Mouse (Mus musculus) neural tube, embryonic 13.5 days (tissue): ENCODE results near the gene Itgax. TPM values are rescaled to one million over a fixed set of nuclear protein-coding genes. Genes with fewer than 3 reads are reported as not detected.

Experiments used
- ATAC-seq: fragments of 200-750 bp; cut with Nextera tagmentation; 2 replicates; pipeline ENCODE4 v1.8.0; 2017; ENCODE audit warnings: low read depth, mild to moderate bottlenecking, moderate TSS enrichment, moderate library complexity
- H3K27ac ChIP-seq: fragments of 300-500 bp; sonication (generic); replicated peaks from 2 replicates; pipeline ENCODE4 v1.5.1; 2015; ENCODE audit warnings: moderate library complexity, mild to moderate bottlenecking, inconsistent platforms
- H3K27me3 ChIP-seq: fragments of 300-500 bp; sonication (generic); 2 replicates; pipeline ENCODE4 v1.6.1; 2015; ENCODE audit warnings: mild to moderate bottlenecking, inconsistent platforms
- H3K36me3 ChIP-seq: fragments of 300-500 bp; sonication (generic); 2 replicates; pipeline ENCODE4 v1.6.1; 2015; ENCODE audit warnings: mild to moderate bottlenecking, inconsistent platforms
- H3K4me1 ChIP-seq: fragments of 300-500 bp; sonication (generic); replicated peaks from 2 replicates; pipeline ENCODE4 v1.6.1; 2015; ENCODE audit warnings: inconsistent platforms
- H3K4me2 ChIP-seq: fragments of 300-500 bp; sonication (generic); 2 replicates; pipeline ENCODE4 v1.6.1; 2015; ENCODE audit warnings: inconsistent platforms, mild to moderate bottlenecking, moderate library complexity
- H3K4me3 ChIP-seq: fragments of 300-500 bp; sonication (generic); 2 replicates; pipeline ENCODE4 v1.5.1; 2015; ENCODE audit warnings: mild to moderate bottlenecking, inconsistent platforms
- H3K9ac ChIP-seq: fragments of 300-500 bp; sonication (generic); 2 replicates; pipeline ENCODE4 v1.6.1; 2015; ENCODE audit warnings: moderate library complexity, mild to moderate bottlenecking, inconsistent platforms
- H3K9me3 ChIP-seq: fragments of 300-500 bp; sonication (generic); 2 replicates; pipeline ENCODE4 v1.6.1; 2016; ENCODE audit warnings: inconsistent platforms
- WGBS: fragments of 180-500 bp; shearing (Covaris S2); methylation state at CpG from one replicate; pipeline ENCODE4 v1.1.7; 2015; 5-methylcytosine and 5-hydroxymethylcytosine counted together
- polyA plus RNA-seq: library from polyadenylated mRNA; unstranded; fragments of >200 nt; fragmentation: Nextera tagmentation; extraction: Ambion mirVana; gene quantifications from 2 replicates; pipeline ENCODE4 v1.2.1, GENCODE M21; 2015

Gene Itgax
- polyA plus RNA-seq, 1 experiment from 2014 or later, result not detected

GRCm38 (mm10) chr7:128169996-128170395 is 40.6 kb downstream of the Itgax start:
- H3K4me1 ChIP-seq, result no peaks in the 10 kb centered on the region
- no peaks in the 10 kb centered on the region for H3K9me3 ChIP-seq
- no peak overlapping the region for H3K4me3 ChIP-seq
- H3K27ac ChIP-seq, result no peak overlapping the region
- no peaks in the 10 kb centered on the region for H3K27me3 ChIP-seq
- no peak overlapping the region for H3K4me2 ChIP-seq
- ATAC-seq, result no peak
- no peaks in the 10 kb centered on the region for H3K36me3 ChIP-seq
- no peak overlapping the region for H3K9ac ChIP-seq
- 76% methylated on average over 3 of the region's 3 CpGs for WGBS

GRCm38 (mm10) chr7:128178385-128178784 is 49.0 kb downstream of the Itgax start:
- no peak overlapping the region for H3K4me2 ChIP-seq
- H3K36me3 ChIP-seq, result no peaks in the 10 kb centered on the region
- no peak overlapping the region for H3K9ac ChIP-seq
- H3K4me1 ChIP-seq, result no peaks in the 10 kb centered on the region
- no peak overlapping the region for H3K27ac ChIP-seq
- no peaks in the 10 kb centered on the region for H3K27me3 ChIP-seq
- no peak for ATAC-seq
- H3K9me3 ChIP-seq, result no peaks in the 10 kb centered on the region
- H3K4me3 ChIP-seq, result no peak overlapping the region
- 67% methylated on average over 2 of the region's 2 CpGs for WGBS

GRCm38 (mm10) chr7:128180126-128180525 is 50.8 kb downstream of the Itgax start:
- Histone ChIP-seq H3K9me3 (no peaks in the 10 kb centered on the region), H3K36me3 (no peaks in the 10 kb centered on the region), H3K27me3 (no peaks in the 10 kb centered on the region), H3K27ac (no peak overlapping the region), H3K4me1 (no peaks in the 10 kb centered on the region), H3K9ac (no peak overlapping the region), H3K4me3 (no peak overlapping the region), H3K4me2 (no peak overlapping the region)
- ATAC-seq, result no peak
- 75% methylated on average over 7 of the region's 7 CpGs for WGBS

GRCm38 (mm10) chr7:128180546-128180945 is 51.2 kb downstream of the Itgax start:
- Histone ChIP-seq H3K9me3 (no peaks in the 10 kb centered on the region), H3K4me1 (no peaks in the 10 kb centered on the region), H3K27me3 (no peaks in the 10 kb centered on the region), H3K4me2 (no peak overlapping the region), H3K4me3 (no peak overlapping the region), H3K27ac (no peak overlapping the region), H3K9ac (no peak overlapping the region), H3K36me3 (no peaks in the 10 kb centered on the region)
- ATAC-seq, result no peak
- WGBS, result 79% methylated on average over 6 of the region's 6 CpGs

- Histone ChIP-seq H3K4me3 (no peak overlapping the region), H3K27ac (no peak overlapping the region), H3K9me3 (no peaks in the 10 kb centered on the region), H3K4me2 (no peak overlapping the region), H3K27me3 (no peaks in the 10 kb centered on the region), H3K9ac (no peak overlapping the region), H3K36me3 (no peaks in the 10 kb centered on the region), H3K4me1 (no peaks in the 10 kb centered on the region)
- no peak for ATAC-seq
- whole genome bisulfite sequencing, result 92% methylated on average over 10 of the region's 10 CpGs
Observed at GRCm38 (mm10) chr7:128181691-128182090, 52.3 kb downstream of the Itgax start.

Other genes with a start within 250 kb of the Itgax start
- 0.70 and 0.87 TPM in 2 replicates for gene Prss53, start 238.6 kb upstream of the Itgax start, polyA plus RNA-seq
- gene Gm21974, start 234.1 kb upstream of the Itgax start, polyA plus RNA-seq, result not detected in 2 replicates
- gene Vkorc1, start 233.9 kb upstream of the Itgax start, polyA plus RNA-seq, result 73.8 and 77.6 TPM in 2 replicates
- gene Bckdk, start 225.5 kb upstream of the Itgax start, polyA plus RNA-seq, result 55.3 and 64.4 TPM in 2 replicates
- gene Kat8, start 217.0 kb upstream of the Itgax start, polyA plus RNA-seq, result 47.1 and 55.8 TPM in 2 replicates
- gene Prss8, start 199.4 kb upstream of the Itgax start, polyA plus RNA-seq, result 0.18 and 0.58 TPM in 2 replicates
- 13.7 and 14.8 TPM in 2 replicates for gene Prss36, start 182.8 kb upstream of the Itgax start, polyA plus RNA-seq
- 376 and 434 TPM in 2 replicates for gene Fus, start 162.1 kb upstream of the Itgax start, polyA plus RNA-seq
- gene Pycard, start 135.7 kb upstream of the Itgax start, polyA plus RNA-seq, result 7.0 and 7.4 TPM in 2 replicates
- 0.33 TPM in 1 of 2 replicates, not detected in the other for gene Trim72, start 125.6 kb upstream of the Itgax start, polyA plus RNA-seq
- 0.98 and 1.0 TPM in 2 replicates for gene Itgam, start 66.9 kb upstream of the Itgax start, polyA plus RNA-seq
- not detected in 2 replicates for gene Gm49368, start 66.9 kb upstream of the Itgax start, polyA plus RNA-seq
- gene Itgad, start 24.8 kb downstream of the Itgax start, polyA plus RNA-seq, result not detected in 2 replicates
- gene Cox6a2, start 76.8 kb downstream of the Itgax start, polyA plus RNA-seq, result 2.1 and 3.8 TPM in 2 replicates
- gene Armc5, start 107.8 kb downstream of the Itgax start, polyA plus RNA-seq, result 12.7 and 14.6 TPM in 2 replicates
- 9.4 and 9.8 TPM in 2 replicates for gene 9130023H24Rik, start 108.5 kb downstream of the Itgax start, polyA plus RNA-seq
- gene Tgfb1i1, start 117.3 kb downstream of the Itgax start, polyA plus RNA-seq, result 33.4 and 37.0 TPM in 2 replicates
- gene Slc5a2, start 136.1 kb downstream of the Itgax start, polyA plus RNA-seq, result not detected in 2 replicates
- 19.1 and 19.7 TPM in 2 replicates for gene BC017158, start 168.6 kb downstream of the Itgax start, polyA plus RNA-seq